Mouse (Mus musculus): ENCODE data around the gene Msrb3.

DNA sequence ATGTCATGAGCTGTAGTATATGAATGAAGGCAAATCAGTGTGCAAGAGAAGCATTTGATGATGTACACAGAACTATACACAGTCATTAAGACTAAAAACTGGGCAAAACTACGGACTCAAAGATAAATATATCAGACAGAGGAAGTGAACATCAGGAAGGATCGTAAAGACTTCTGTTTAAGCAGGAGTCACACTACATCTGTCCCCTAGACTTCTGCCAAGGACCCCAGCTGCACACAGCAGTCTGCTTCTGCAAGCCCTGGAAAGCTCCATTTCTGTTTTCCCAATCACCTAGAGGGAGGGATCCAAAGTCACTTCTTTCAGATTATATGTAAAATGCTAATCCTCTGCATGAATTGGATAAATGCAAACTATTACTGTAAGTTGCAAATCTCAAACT is 49.6 kb upstream of the Msrb3 start:
- TF ChIP-seq EP300 (IDR thresholded peaks at IDR 0.05) (no peak), CTCF (IDR thresholded peaks at IDR 0.05) (no peak)

Measured in lung, postnatal 0 days (tissue).